Mouse (Mus musculus) hindbrain, postnatal 0 days (tissue): ENCODE data around the gene Ddah1. TPM values are rescaled to one million over a fixed set of nuclear protein-coding genes. Genes with fewer than 3 reads are reported as not detected.
"Not testable (repeated sequence)": the region's sequence is repeated elsewhere in the genome, so short reads cannot be mapped to it uniquely, and the experiment has no call there.

Experiments
- ATAC-seq: fragments of 200-750 bp; cut with Nextera tagmentation; 2 replicates; pipeline ENCODE4 v1.8.0; 2017; ENCODE audit warnings: mild to moderate bottlenecking, moderate TSS enrichment, moderate library complexity
- DNase-seq: peaks from one replicate; pipeline ENCODE4 v3.0.0-alpha.2; 2015; ENCODE audit warnings: low spot score
- H3K27ac ChIP-seq: fragments of 300-500 bp; sonication (generic); 2 replicates; pipeline ENCODE4 v1.5.1; 2014; ENCODE audit warnings: mild to moderate bottlenecking
- H3K27me3 ChIP-seq: fragments of 300-500 bp; sonication (generic); 2 replicates; pipeline ENCODE4 v1.6.1; 2014; ENCODE audit warnings: low read length, mixed read lengths; ENCODE audit not compliant: insufficient read depth
- H3K36me3 ChIP-seq: fragments of 300-500 bp; sonication (generic); 2 replicates; pipeline ENCODE4 v1.6.1; 2014; ENCODE audit warnings: low read length, mixed read lengths; ENCODE audit not compliant: insufficient read depth
- H3K4me1 ChIP-seq: fragments of 300-500 bp; sonication (generic); 2 replicates; pipeline ENCODE4 v1.6.1; 2014; ENCODE audit warnings: antibody characterized with exemption, low read length, mixed read lengths; ENCODE audit not compliant: insufficient read depth
- H3K4me2 ChIP-seq: fragments of 300-500 bp; sonication (generic); 2 replicates; pipeline ENCODE4 v1.6.1; 2014; ENCODE audit warnings: low read depth, mild to moderate bottlenecking, low read length, moderate library complexity, mixed read lengths
- H3K4me3 ChIP-seq: fragments of 300-500 bp; sonication (generic); 2 replicates; pipeline ENCODE4 v1.5.1; 2014; ENCODE audit warnings: low read length
- H3K9ac ChIP-seq: fragments of 300-500 bp; sonication (generic); replicated peaks from 2 replicates; pipeline ENCODE4 v1.6.1; 2014; ENCODE audit warnings: mild to moderate bottlenecking, low read length, moderate library complexity, mixed read lengths
- H3K9me3 ChIP-seq: fragments of 300-500 bp; sonication (generic); 2 replicates; pipeline ENCODE4 v1.6.1; 2016; ENCODE audit warnings: low read length, mixed read lengths
- CTCF ChIP-seq: IDR thresholded peaks from 2 replicates; pipeline ENCODE4 v1.5.1; 2016; ENCODE audit warnings: antibody characterized with exemption, control low read depth, low read depth
- WGBS: fragments of 180-500 bp; shearing (Covaris S2); extraction: QIAGEN DNeasy Blood & Tissue Kit; methylation state at CpG from one replicate; pipeline ENCODE4 v1.1.7; 2014; 5-methylcytosine and 5-hydroxymethylcytosine counted together
- polyA plus RNA-seq: library from polyadenylated mRNA; unstranded; fragments of >200 nt; fragmentation: Nextera tagmentation; extraction: Ambion mirVana; gene quantifications from 2 replicates; pipeline ENCODE4 v1.2.1, GENCODE M21; 2015
- total RNA-seq: library from RNA; depleted of rRNA; stranded (reverse); fragments of >200 nt; gene quantifications from 2 replicates; pipeline ENCODE4 v1.2.3, GENCODE M21; 2014

Gene Ddah1
- total and polyA plus RNA-seq, 2 experiments from 2014 or later: 125 to 170 TPM

GRCm38 (mm10) chr3:145904850-145905776 lies 146.6 kb downstream of the Ddah1 start:
- Histone ChIP-seq H3K27ac (no peak overlapping the region), H3K27me3 (no peaks in the 10 kb centered on the region), H3K9ac (no peak overlapping the region), H3K9me3 (no peaks in the 10 kb centered on the region), H3K4me2 (peak overlapping the region; percentile 45; the same call in 1 of the 2 replicates), H3K36me3 (no peaks in the 10 kb centered on the region), H3K4me3 (no peak overlapping the region; the same call in 1 of the 2 replicates), H3K4me1 (no peaks in the 10 kb centered on the region)
- TF ChIP-seq CTCF: peak; percentile 78
- DNase-seq (peak; percentile 88), ATAC-seq (peak; percentile 43)
- WGBS: 47% methylated on average over 22 of the region's 22 CpGs

- Histone ChIP-seq H3K9me3 (no peaks in the 10 kb centered on the region), H3K27me3 (no peaks in the 10 kb centered on the region), H3K27ac (no peak overlapping the region), H3K4me3 (no peak overlapping the region), H3K4me2 (no peak overlapping the region), H3K4me1 (no peaks in the 10 kb centered on the region), H3K9ac (no peak overlapping the region), H3K36me3 (no peaks in the 10 kb centered on the region)
- 84% methylated on average over 9 of the region's 9 CpGs for whole genome bisulfite sequencing
- TF ChIP-seq CTCF: no peak
- DNase-seq (no peak), ATAC-seq (no peak)
These were observed 148.1 kb downstream of the Ddah1 start for GRCm38 (mm10) chr3:145906582-145906981.

- H3K27ac ChIP-seq: no peak overlapping the region
- no peak overlapping the region for H3K9ac ChIP-seq
- H3K9me3 ChIP-seq: no peaks in the 10 kb centered on the region
- ATAC-seq (no peak), DNase-seq (no peak)
- no peaks in the 10 kb centered on the region for H3K27me3 ChIP-seq
- H3K4me1 ChIP-seq: no peaks in the 10 kb centered on the region
- H3K4me3 ChIP-seq: no peak overlapping the region
- TF ChIP-seq CTCF: no peak
- no peaks in the 10 kb centered on the region for H3K36me3 ChIP-seq
- no peak overlapping the region for H3K4me2 ChIP-seq
- 90% methylated on average over 7 of the region's 7 CpGs for WGBS
These were observed 154.0 kb downstream of the Ddah1 start for GRCm38 (mm10) chr3:145912512-145912911.

GRCm38 (mm10) chr3:145913263-145913662 lies 154.8 kb downstream of the Ddah1 start:
- Histone ChIP-seq H3K27ac (no peak overlapping the region), H3K4me2 (no peak overlapping the region), H3K36me3 (no peaks in the 10 kb centered on the region), H3K9ac (no peak overlapping the region), H3K4me3 (no peak overlapping the region), H3K4me1 (no peaks in the 10 kb centered on the region), H3K9me3 (no peaks in the 10 kb centered on the region), H3K27me3 (no peaks in the 10 kb centered on the region)
- no peak for TF ChIP-seq CTCF
- WGBS: 83% methylated on average over 6 of the region's 6 CpGs
- DNase-seq (no peak), ATAC-seq (no peak)

GRCm38 (mm10) chr3:145913942-145914341 lies 155.5 kb downstream of the Ddah1 start:
- not testable (repeated sequence) for DNase-seq, H3K4me1 ChIP-seq, H3K9ac ChIP-seq, ATAC-seq, H3K36me3 ChIP-seq, H3K4me2 ChIP-seq, H3K27me3 ChIP-seq, H3K27ac ChIP-seq, H3K9me3 ChIP-seq, H3K4me3 ChIP-seq
- 69% methylated on average over 7 of the region's 7 CpGs for WGBS

- no peak for DNase-seq
- Histone ChIP-seq H3K4me2 (no peak overlapping the region), H3K27me3 (no peaks in the 10 kb centered on the region), H3K9me3 (no peaks in the 10 kb centered on the region), H3K36me3 (no peaks in the 10 kb centered on the region), H3K9ac (no peak overlapping the region), H3K27ac (no peak overlapping the region), H3K4me3 (no peak overlapping the region), H3K4me1 (no peaks in the 10 kb centered on the region)
- no peak for ATAC-seq
- 87% methylated on average over 5 of the region's 5 CpGs for WGBS
- no peak for TF ChIP-seq CTCF
These were observed 157.9 kb downstream of the Ddah1 start for GRCm38 (mm10) chr3:145916374-145916773.

GRCm38 (mm10) chr3:145916826-145917225 lies 158.4 kb downstream of the Ddah1 start:
- Histone ChIP-seq H3K27me3 (no peaks in the 10 kb centered on the region), H3K4me1 (no peaks in the 10 kb centered on the region), H3K9ac (no peak overlapping the region), H3K4me2 (no peak overlapping the region), H3K9me3 (no peaks in the 10 kb centered on the region), H3K36me3 (no peaks in the 10 kb centered on the region), H3K4me3 (no peak overlapping the region), H3K27ac (no peak overlapping the region)
- DNase-seq (no peak), ATAC-seq (no peak)
- WGBS: 90% methylated on average over 4 of the region's 4 CpGs
- no peak for TF ChIP-seq CTCF
